Mouse (Mus musculus): ENCODE measurements at regions not wholly inside any gene's neighbourhood (a gene's known extent, or its start where the extent isn't known, plus 50 kb on each side); places are given as distances from the start of the nearest gene placed in this dataset.

- Histone ChIP-seq H3K9ac (ENCODE audit: low read length) (no peak overlapping the region), H3K9me3 (ENCODE audit: control insufficient read depth, low read length) (no peaks in the 10 kb centered on the region), H3K4me2 (ENCODE audit: low read depth, low read length) (no peak overlapping the region), H3K4me1 (replicated peaks; ENCODE audit: control insufficient read depth, insufficient read depth, low read length) (no peaks in the 10 kb centered on the region), H3K4me3 (ENCODE audit: low read length) (no peak overlapping the region), H3K27ac (ENCODE audit: low read length) (no peak overlapping the region), H3K27me3 (ENCODE audit: control insufficient read depth, insufficient read depth, low read depth, low read length) (no peaks in the 10 kb centered on the region), H3K36me3 (ENCODE audit: control insufficient read depth, insufficient read depth, low read length) (no peaks in the 10 kb centered on the region)
- 82% methylated on average over 1 of the region's 1 CpGs for WGBS
- ATAC-seq (ENCODE audit: low read depth) = no peak
Observed at GRCm38 (mm10) chr7:95674319-95674718, 496.7 kb upstream of the Tenm4 start.

- Histone ChIP-seq H3K27me3 (ENCODE audit: control insufficient read depth, insufficient read depth, low read depth, low read length) (no peaks in the 10 kb centered on the region), H3K4me1 (replicated peaks; ENCODE audit: control insufficient read depth, insufficient read depth, low read length) (no peaks in the 10 kb centered on the region), H3K9ac (ENCODE audit: low read length) (no peak overlapping the region), H3K4me3 (ENCODE audit: low read length) (no peak overlapping the region), H3K4me2 (ENCODE audit: low read depth, low read length) (no peak overlapping the region), H3K36me3 (ENCODE audit: control insufficient read depth, insufficient read depth, low read length) (no peaks in the 10 kb centered on the region), H3K27ac (ENCODE audit: low read length) (no peak overlapping the region), H3K9me3 (ENCODE audit: control insufficient read depth, low read length) (no peaks in the 10 kb centered on the region)
- ATAC-seq (ENCODE audit: low read depth) = peak; percentile 47; the same call in 1 of the 2 replicates
- WGBS = 30% methylated on average over 3 of the region's 3 CpGs
Observed at GRCm38 (mm10) chr7:95682521-95682920, 488.5 kb upstream of the Tenm4 start.

GRCm38 (mm10) chr7:95687733-95688132 is 483.3 kb upstream of the Tenm4 start:
- Histone ChIP-seq H3K27me3 (ENCODE audit: control insufficient read depth, insufficient read depth, low read depth, low read length) (no peaks in the 10 kb centered on the region), H3K27ac (ENCODE audit: low read length) (no peak overlapping the region), H3K9me3 (ENCODE audit: control insufficient read depth, low read length) (no peaks in the 10 kb centered on the region), H3K4me2 (ENCODE audit: low read depth, low read length) (no peak overlapping the region), H3K36me3 (ENCODE audit: control insufficient read depth, insufficient read depth, low read length) (no peaks in the 10 kb centered on the region), H3K4me1 (replicated peaks; ENCODE audit: control insufficient read depth, insufficient read depth, low read length) (no peaks in the 10 kb centered on the region), H3K9ac (ENCODE audit: low read length) (no peak overlapping the region), H3K4me3 (ENCODE audit: low read length) (no peak overlapping the region)
- no peak for ATAC-seq (ENCODE audit: low read depth)
- 78% methylated on average over 3 of the region's 3 CpGs for WGBS

- 17% methylated on average over 16 of the region's 16 CpGs for WGBS
- Histone ChIP-seq H3K27me3 (ENCODE audit: control insufficient read depth, insufficient read depth, low read depth, low read length) (no peaks in the 10 kb centered on the region), H3K9ac (ENCODE audit: low read length) (peak overlapping the region; percentile 12; the same call in 1 of the 2 replicates), H3K4me2 (ENCODE audit: low read depth, low read length) (peak overlapping the region; percentile 53), H3K9me3 (ENCODE audit: control insufficient read depth, low read length) (no peaks in the 10 kb centered on the region), H3K4me3 (ENCODE audit: low read length) (peak overlapping the region; percentile 35), H3K27ac (ENCODE audit: low read length) (no peak overlapping the region), H3K4me1 (replicated peaks; ENCODE audit: control insufficient read depth, insufficient read depth, low read length) (no peaks in the 10 kb centered on the region), H3K36me3 (ENCODE audit: control insufficient read depth, insufficient read depth, low read length) (no peaks in the 10 kb centered on the region)
- ATAC-seq (ENCODE audit: low read depth) = no peak
Observed at GRCm38 (mm10) chr7:95688151-95689146, 482.6 kb upstream of the Tenm4 start.

GRCm38 (mm10) chr7:95689161-95689833 is 481.7 kb upstream of the Tenm4 start:
- no peaks in the 10 kb centered on the region for H3K9me3 ChIP-seq (ENCODE audit: control insufficient read depth, low read length)
- WGBS = 25% methylated on average over 7 of the region's 7 CpGs
- H3K4me2 ChIP-seq (ENCODE audit: low read depth, low read length) = peak overlapping the region; percentile 53
- H3K4me3 ChIP-seq (ENCODE audit: low read length) = peak overlapping the region; percentile 35
- no peak overlapping the region for H3K27ac ChIP-seq (ENCODE audit: low read length)
- no peak for ATAC-seq (ENCODE audit: low read depth)
- no peaks in the 10 kb centered on the region for H3K27me3 ChIP-seq (ENCODE audit: control insufficient read depth, insufficient read depth, low read depth, low read length)
- H3K36me3 ChIP-seq (ENCODE audit: control insufficient read depth, insufficient read depth, low read length) = no peaks in the 10 kb centered on the region
- no peak overlapping the region; the same call in 1 of the 2 replicates for H3K9ac ChIP-seq (ENCODE audit: low read length)
- no peaks in the 10 kb centered on the region for H3K4me1 ChIP-seq (replicated peaks; ENCODE audit: control insufficient read depth, insufficient read depth, low read length)

- no peak overlapping the region for H3K4me3 ChIP-seq (ENCODE audit: low read length)
- H3K4me1 ChIP-seq (replicated peaks; ENCODE audit: control insufficient read depth, insufficient read depth, low read length) = no peaks in the 10 kb centered on the region
- ATAC-seq (ENCODE audit: low read depth) = no peak
- H3K9me3 ChIP-seq (ENCODE audit: control insufficient read depth, low read length) = no peaks in the 10 kb centered on the region
- no peaks in the 10 kb centered on the region for H3K36me3 ChIP-seq (ENCODE audit: control insufficient read depth, insufficient read depth, low read length)
- 77% methylated on average over 9 of the region's 9 CpGs for WGBS
- H3K27ac ChIP-seq (ENCODE audit: low read length) = no peak overlapping the region
- H3K4me2 ChIP-seq (ENCODE audit: low read depth, low read length) = no peak overlapping the region
- no peaks in the 10 kb centered on the region for H3K27me3 ChIP-seq (ENCODE audit: control insufficient read depth, insufficient read depth, low read depth, low read length)
- H3K9ac ChIP-seq (ENCODE audit: low read length) = no peak overlapping the region
Observed at GRCm38 (mm10) chr7:95699506-95699905, 471.5 kb upstream of the Tenm4 start.

- WGBS = 78% methylated on average over 7 of the region's 7 CpGs
- Histone ChIP-seq H3K4me2 (ENCODE audit: low read depth, low read length) (no peak overlapping the region), H3K4me3 (ENCODE audit: low read length) (no peak overlapping the region), H3K27ac (ENCODE audit: low read length) (no peak overlapping the region), H3K27me3 (ENCODE audit: control insufficient read depth, insufficient read depth, low read depth, low read length) (no peaks in the 10 kb centered on the region), H3K4me1 (replicated peaks; ENCODE audit: control insufficient read depth, insufficient read depth, low read length) (no peaks in the 10 kb centered on the region), H3K9ac (ENCODE audit: low read length) (no peak overlapping the region), H3K36me3 (ENCODE audit: control insufficient read depth, insufficient read depth, low read length) (no peaks in the 10 kb centered on the region), H3K9me3 (ENCODE audit: control insufficient read depth, low read length) (no peaks in the 10 kb centered on the region)
- ATAC-seq (ENCODE audit: low read depth) = no peak
Observed at GRCm38 (mm10) chr7:95710088-95710487, 461.0 kb upstream of the Tenm4 start.

GRCm38 (mm10) chr7:95720083-95720482 is 451.0 kb upstream of the Tenm4 start:
- no peaks in the 10 kb centered on the region for H3K4me1 ChIP-seq (replicated peaks; ENCODE audit: control insufficient read depth, insufficient read depth, low read length)
- ATAC-seq (ENCODE audit: low read depth) = no peak
- H3K27me3 ChIP-seq (ENCODE audit: control insufficient read depth, insufficient read depth, low read depth, low read length) = no peaks in the 10 kb centered on the region
- no peaks in the 10 kb centered on the region for H3K9me3 ChIP-seq (ENCODE audit: control insufficient read depth, low read length)
- no peak overlapping the region for H3K9ac ChIP-seq (ENCODE audit: low read length)
- H3K36me3 ChIP-seq (ENCODE audit: control insufficient read depth, insufficient read depth, low read length) = no peaks in the 10 kb centered on the region
- H3K27ac ChIP-seq (ENCODE audit: low read length) = no peak overlapping the region
- H3K4me3 ChIP-seq (ENCODE audit: low read length) = no peak overlapping the region
- H3K4me2 ChIP-seq (ENCODE audit: low read depth, low read length) = no peak overlapping the region

GRCm38 (mm10) chr7:95725716-95726487 is 445.1 kb upstream of the Tenm4 start:
- H3K4me2 ChIP-seq (ENCODE audit: low read depth, low read length) = no peak overlapping the region
- H3K27me3 ChIP-seq (ENCODE audit: control insufficient read depth, insufficient read depth, low read depth, low read length) = no peaks in the 10 kb centered on the region
- 88% methylated on average over 2 of the region's 2 CpGs for WGBS
- no peak overlapping the region for H3K27ac ChIP-seq (ENCODE audit: low read length)
- no peak overlapping the region for H3K9ac ChIP-seq (ENCODE audit: low read length)
- no peak overlapping the region for H3K4me3 ChIP-seq (ENCODE audit: low read length)
- H3K9me3 ChIP-seq (ENCODE audit: control insufficient read depth, low read length) = no peaks in the 10 kb centered on the region
- ATAC-seq (ENCODE audit: low read depth) = no peak
- no peaks in the 10 kb centered on the region for H3K36me3 ChIP-seq (ENCODE audit: control insufficient read depth, insufficient read depth, low read length)
- no peaks in the 10 kb centered on the region for H3K4me1 ChIP-seq (replicated peaks; ENCODE audit: control insufficient read depth, insufficient read depth, low read length)
